Mouse (Mus musculus) megakaryocyte, embryonic 14.5 days (primary cell): ENCODE measurements around the gene Pla2r1. TPM values are rescaled to one million over a fixed set of nuclear protein-coding genes. Genes with fewer than 3 reads are reported as not detected.

Experiments used
- H3K27me3 ChIP-seq: replicated peaks from 2 replicates; pipeline ENCODE3; 2012; ENCODE audit warnings: inconsistent platforms
- H3K36me3 ChIP-seq: replicated peaks from 2 replicates; pipeline ENCODE3; 2012; ENCODE audit warnings: low read length, inconsistent platforms, mixed read lengths
- H3K4me1 ChIP-seq: 2 replicates; pipeline ENCODE4 v1.6.1; 2012; ENCODE audit warnings: inconsistent platforms
- H3K4me3 ChIP-seq: replicated peaks from 2 replicates; pipeline ENCODE3; 2012; ENCODE audit warnings: moderate library complexity, mild to moderate bottlenecking, inconsistent platforms
- H3K9me3 ChIP-seq: 2 replicates; pipeline ENCODE4 v1.6.1; 2012; ENCODE audit warnings: inconsistent platforms
- FLI1 ChIP-seq: IDR thresholded peaks from 2 replicates; pipeline ENCODE4 v1.6.1; 2012; ENCODE audit warnings: low read length, inconsistent platforms, mixed read lengths
- GATA1 ChIP-seq: IDR thresholded peaks from 3 replicates; pipeline ENCODE4 v1.6.1; 2012; ENCODE audit warnings: mixed read lengths, low read length, inconsistent platforms, borderline replicate concordance
- polyA plus RNA-seq: library from polyadenylated mRNA; stranded (reverse); fragments of >175 nt; gene quantifications from 2 replicates; pipeline ENCODE4 v1.2.3, GENCODE M21; 2012; ENCODE audit warnings: low replicate concordance; ENCODE audit not compliant: insufficient read depth

Gene Pla2r1
- polyA plus RNA-seq, 1 experiment = not detected

- TF ChIP-seq FLI1 = no peak
- no peak for TF ChIP-seq GATA1
- no peak overlapping the region for H3K4me3 ChIP-seq
Measured at GRCm38 (mm10) chr2:60384763-60385085, 168.4 kb downstream of the Pla2r1 start.

GRCm38 (mm10) chr2:60384083-60384762 is 168.9 kb downstream of the Pla2r1 start:
- no peaks in the 10 kb centered on the region for H3K9me3 ChIP-seq
- peaks cover 15% of the 10 kb centered on the region for H3K4me1 ChIP-seq
- no peak for TF ChIP-seq FLI1
- H3K27me3 ChIP-seq = peaks cover 34% of the 10 kb centered on the region
- no peaks in the 10 kb centered on the region for H3K36me3 ChIP-seq
- H3K4me3 ChIP-seq = no peak overlapping the region

More at GRCm38 (mm10) chr2:60384763-60385085, 168.4 kb downstream of the Pla2r1 start:
- Histone ChIP-seq H3K4me1 (peaks cover 15% of the 10 kb centered on the region), H3K27me3 (peaks cover 35% of the 10 kb centered on the region), H3K9me3 (no peaks in the 10 kb centered on the region), H3K36me3 (no peaks in the 10 kb centered on the region)

GRCm38 (mm10) chr2:60382858-60383669 is 170.0 kb downstream of the Pla2r1 start, which contains the start of gene Ly75:
Gene Ly75 (minus strand): TSS chr2:60383303.
- peaks cover 15% of the 10 kb centered on the region for H3K4me1 ChIP-seq
- no peaks in the 10 kb centered on the region for H3K36me3 ChIP-seq
- no peaks in the 10 kb centered on the region for H3K9me3 ChIP-seq
- TF ChIP-seq GATA1 (no peak), FLI1 (no peak)
- H3K4me3 ChIP-seq = peak within 1 kb of the TSS; percentile 90
- H3K27me3 ChIP-seq = peaks cover 34% of the 10 kb centered on the region

- no peaks in the 10 kb centered on the region for H3K36me3 ChIP-seq
- no peak for TF ChIP-seq FLI1
- no peak for TF ChIP-seq GATA1
- H3K4me1 ChIP-seq = peaks cover 15% of the 10 kb centered on the region
- no peaks in the 10 kb centered on the region for H3K9me3 ChIP-seq
- peak overlapping the region; percentile 90 for H3K4me3 ChIP-seq
- peaks cover 34% of the 10 kb centered on the region for H3K27me3 ChIP-seq
Measured at GRCm38 (mm10) chr2:60382346-60382745, 170.8 kb downstream of the Pla2r1 start.

- Histone ChIP-seq H3K27me3 (peaks cover 15% of the 10 kb centered on the region), H3K4me3 (no peak overlapping the region), H3K4me1 (peaks cover 2% of the 10 kb centered on the region), H3K36me3 (no peaks in the 10 kb centered on the region), H3K9me3 (no peaks in the 10 kb centered on the region)
- TF ChIP-seq GATA1 = no peak
- TF ChIP-seq FLI1 = no peak
Measured at GRCm38 (mm10) chr2:60377260-60377659, 175.8 kb downstream of the Pla2r1 start.

GRCm38 (mm10) chr2:60375608-60376107 is 177.4 kb downstream of the Pla2r1 start:
- Histone ChIP-seq H3K36me3 (no peaks in the 10 kb centered on the region), H3K27me3 (peaks cover 7% of the 10 kb centered on the region), H3K9me3 (no peaks in the 10 kb centered on the region), H3K4me3 (no peak overlapping the region), H3K4me1 (no peaks in the 10 kb centered on the region)
- TF ChIP-seq GATA1 (no peak), FLI1 (no peak)

- H3K36me3 ChIP-seq = no peaks in the 10 kb centered on the region
Measured at GRCm38 (mm10) chr2:60375126-60375525, 178.0 kb downstream of the Pla2r1 start.

GRCm38 (mm10) chr2:60370188-60370587 is 182.9 kb downstream of the Pla2r1 start:
- Histone ChIP-seq H3K4me3 (no peak overlapping the region), H3K27me3 (peaks cover 2% of the 10 kb centered on the region), H3K4me1 (no peaks in the 10 kb centered on the region), H3K36me3 (no peaks in the 10 kb centered on the region), H3K9me3 (no peaks in the 10 kb centered on the region)
- TF ChIP-seq GATA1 (no peak), FLI1 (no peak)

More at GRCm38 (mm10) chr2:60375126-60375525, 178.0 kb downstream of the Pla2r1 start:
- no peaks in the 10 kb centered on the region for H3K4me1 ChIP-seq
- H3K9me3 ChIP-seq = no peaks in the 10 kb centered on the region
- TF ChIP-seq FLI1 (no peak), GATA1 (no peak)
- H3K27me3 ChIP-seq = peaks cover 6% of the 10 kb centered on the region
- no peak overlapping the region for H3K4me3 ChIP-seq

- H3K4me1 ChIP-seq = no peaks in the 10 kb centered on the region
- no peak for TF ChIP-seq FLI1
- TF ChIP-seq GATA1 = no peak
- peaks cover 2% of the 10 kb centered on the region for H3K27me3 ChIP-seq
- H3K36me3 ChIP-seq = no peaks in the 10 kb centered on the region
- H3K9me3 ChIP-seq = no peaks in the 10 kb centered on the region
- no peak overlapping the region for H3K4me3 ChIP-seq
Measured at GRCm38 (mm10) chr2:60369454-60369853, 183.7 kb downstream of the Pla2r1 start.

- Histone ChIP-seq H3K4me3 (no peak overlapping the region), H3K4me1 (no peaks in the 10 kb centered on the region), H3K27me3 (peaks cover 5% of the 10 kb centered on the region), H3K36me3 (no peaks in the 10 kb centered on the region), H3K9me3 (no peaks in the 10 kb centered on the region)
- TF ChIP-seq GATA1 (no peak), FLI1 (no peak)
Measured at GRCm38 (mm10) chr2:60367871-60368270, 185.2 kb downstream of the Pla2r1 start.

Other genes starting within 250 kb of the Pla2r1 start
- gene Ly75, start 170.0 kb downstream of the Pla2r1 start, polyA plus RNA-seq = not detected in 2 replicates
- gene Itgb6, start 169.3 kb upstream of the Pla2r1 start, polyA plus RNA-seq = not detected in 2 replicates